Mouse (Mus musculus) forebrain, embryonic 15.5 days (tissue): Measurements from ENCODE around the gene Aebp2. TPM values are rescaled to one million over a fixed set of nuclear protein-coding genes. Genes with fewer than 3 reads are reported as not detected.
A peak's percentile ranks its signal among the peaks of the same experiment; 100 is the strongest.

Experiments used
- ATAC-seq: fragments of 200-750 bp; cut with Nextera tagmentation; replicated peaks from 2 replicates; pipeline ENCODE4 v1.8.0; 2017; ENCODE audit warnings: mild to moderate bottlenecking, moderate TSS enrichment, moderate library complexity
- H3K27ac ChIP-seq: fragments of 300-500 bp; sonication (generic); replicated peaks from 2 replicates; pipeline ENCODE4 v1.5.1; 2015; ENCODE audit warnings: mild to moderate bottlenecking, inconsistent platforms
- H3K27me3 ChIP-seq: fragments of 300-500 bp; sonication (generic); 2 replicates; pipeline ENCODE4 v1.6.1; 2015; ENCODE audit warnings: inconsistent platforms
- H3K36me3 ChIP-seq: fragments of 300-500 bp; sonication (generic); 2 replicates; pipeline ENCODE4 v1.6.1; 2015; ENCODE audit warnings: mild to moderate bottlenecking, inconsistent platforms
- H3K4me1 ChIP-seq: fragments of 300-500 bp; sonication (generic); 2 replicates; pipeline ENCODE4 v1.6.1; 2015; ENCODE audit warnings: inconsistent platforms
- H3K4me2 ChIP-seq: fragments of 300-500 bp; sonication (generic); replicated peaks from 2 replicates; pipeline ENCODE4 v1.6.1; 2015; ENCODE audit warnings: mild to moderate bottlenecking, inconsistent platforms
- H3K4me3 ChIP-seq: fragments of 300-500 bp; sonication (generic); 2 replicates; pipeline ENCODE4 v1.5.1; 2015; ENCODE audit warnings: mild to moderate bottlenecking, inconsistent platforms
- H3K9ac ChIP-seq: fragments of 300-500 bp; sonication (generic); replicated peaks from 2 replicates; pipeline ENCODE4 v1.6.1; 2015; ENCODE audit warnings: mild to moderate bottlenecking, inconsistent platforms
- H3K9me3 ChIP-seq: fragments of 300-500 bp; sonication (generic); 2 replicates; pipeline ENCODE4 v1.6.1; 2016; ENCODE audit warnings: inconsistent platforms
- WGBS: fragments of 180-500 bp; shearing (Covaris S2); methylation state at CpG from one replicate; pipeline ENCODE4 v1.1.7; 2015; ENCODE audit warnings: mixed read lengths; 5-methylcytosine and 5-hydroxymethylcytosine counted together
- polyA plus RNA-seq: library from polyadenylated mRNA; unstranded; fragments of >200 nt; fragmentation: Nextera tagmentation; extraction: Ambion mirVana; gene quantifications from 2 replicates; pipeline ENCODE4 v1.2.1, GENCODE M21; 2015

Aebp2 gene
- polyA plus RNA-seq, 1 experiment from 2014 or later = 9.0 TPM

DNA sequence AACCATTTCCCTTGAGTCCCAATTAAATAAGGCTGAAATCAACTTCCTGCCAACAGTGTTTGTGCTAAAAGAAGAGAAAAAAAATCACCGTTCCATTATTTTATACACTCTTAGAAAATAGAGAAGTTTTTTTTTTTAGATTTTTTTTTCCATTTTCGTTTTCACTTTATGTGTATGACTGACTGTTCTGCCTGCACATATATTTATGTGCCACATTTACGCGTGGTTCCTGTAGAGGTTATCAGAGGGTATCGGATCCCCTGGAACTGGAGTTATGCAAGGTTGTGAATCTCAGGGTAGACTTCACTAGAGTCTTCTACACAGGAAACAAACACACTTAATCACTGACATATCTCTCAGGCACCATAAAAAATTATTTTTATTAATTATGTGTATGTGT is 12.3 kb upstream of the Aebp2 start:
- 90% methylated on average over 5 of the region's 5 CpGs for WGBS
- Histone ChIP-seq H3K4me1 (no peaks in the 10 kb centered on the region), H3K9me3 (no peaks in the 10 kb centered on the region), H3K4me3 (no peak overlapping the region), H3K27me3 (no peaks in the 10 kb centered on the region), H3K4me2 (no peak overlapping the region), H3K9ac (no peak overlapping the region), H3K27ac (no peak overlapping the region), H3K36me3 (no peaks in the 10 kb centered on the region)
- no peak for ATAC-seq

DNA sequence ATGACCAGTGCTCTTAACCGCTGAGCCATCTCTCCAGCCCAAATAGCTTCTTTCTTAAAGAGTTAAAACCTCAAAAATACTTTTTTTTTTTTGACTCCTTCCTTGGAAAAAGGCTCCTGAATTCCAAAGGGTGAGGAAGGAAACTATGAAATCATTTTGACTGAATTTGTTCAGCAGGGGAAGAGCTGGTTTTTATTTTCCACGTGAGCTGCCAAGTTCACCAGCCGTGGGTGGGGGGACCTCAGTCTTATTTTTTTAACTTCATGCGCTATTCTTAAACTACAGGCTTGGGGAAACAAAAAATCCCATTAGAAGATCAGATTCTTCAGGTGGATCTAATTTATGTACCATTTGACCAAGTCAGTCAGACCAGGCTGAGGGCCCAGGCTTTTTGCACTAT is 11.2 kb upstream of the Aebp2 start:
- 89% methylated on average over 4 of the region's 4 CpGs for WGBS
- no peak overlapping the region for H3K4me2 ChIP-seq
- ATAC-seq = no peak

DNA sequence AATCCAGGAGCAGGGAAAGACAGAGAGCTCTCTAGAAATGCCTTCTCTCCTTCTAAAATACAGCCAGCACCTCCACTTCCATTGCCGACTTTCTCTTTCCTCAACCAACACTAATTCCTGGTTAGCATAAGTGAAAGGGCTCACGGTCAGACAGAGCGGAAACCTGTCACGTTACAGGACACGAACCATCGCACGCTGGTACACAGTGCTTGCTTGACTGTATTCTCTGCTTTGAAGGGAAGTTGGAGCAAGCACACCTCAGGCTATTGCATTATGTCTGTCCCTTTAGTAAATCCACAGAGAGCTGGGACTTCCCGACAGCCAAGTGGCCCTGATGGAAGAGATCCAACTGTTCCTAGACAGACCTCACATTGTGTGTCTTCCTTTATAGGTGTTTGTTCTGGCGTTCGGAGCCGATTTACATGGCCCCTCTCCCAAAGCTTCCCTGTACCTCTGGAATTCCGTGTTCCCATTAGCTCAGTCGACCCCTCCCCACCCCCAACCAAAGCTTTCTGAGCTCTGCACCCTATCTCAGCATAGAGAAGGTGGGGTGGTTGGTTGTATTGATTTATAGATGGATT is 10.5 kb upstream of the Aebp2 start:
- no peak for ATAC-seq
- H3K4me1 ChIP-seq = no peaks in the 10 kb centered on the region
- H3K4me3 ChIP-seq = no peak overlapping the region
- no peak overlapping the region for H3K27ac ChIP-seq
- no peak overlapping the region for H3K4me2 ChIP-seq
- no peaks in the 10 kb centered on the region for H3K36me3 ChIP-seq
- no peaks in the 10 kb centered on the region for H3K9me3 ChIP-seq
- WGBS = 50% methylated on average over 13 of the region's 13 CpGs
- no peaks in the 10 kb centered on the region for H3K27me3 ChIP-seq
- no peak overlapping the region for H3K9ac ChIP-seq

More for the DNA sequence above, 11.2 kb upstream of the Aebp2 start:
- no peak overlapping the region for H3K9ac ChIP-seq
- no peaks in the 10 kb centered on the region for H3K9me3 ChIP-seq
- no peaks in the 10 kb centered on the region for H3K27me3 ChIP-seq
- H3K36me3 ChIP-seq = no peaks in the 10 kb centered on the region
- H3K4me1 ChIP-seq = no peaks in the 10 kb centered on the region
- H3K4me3 ChIP-seq = no peak overlapping the region
- H3K27ac ChIP-seq = no peak overlapping the region

DNA sequence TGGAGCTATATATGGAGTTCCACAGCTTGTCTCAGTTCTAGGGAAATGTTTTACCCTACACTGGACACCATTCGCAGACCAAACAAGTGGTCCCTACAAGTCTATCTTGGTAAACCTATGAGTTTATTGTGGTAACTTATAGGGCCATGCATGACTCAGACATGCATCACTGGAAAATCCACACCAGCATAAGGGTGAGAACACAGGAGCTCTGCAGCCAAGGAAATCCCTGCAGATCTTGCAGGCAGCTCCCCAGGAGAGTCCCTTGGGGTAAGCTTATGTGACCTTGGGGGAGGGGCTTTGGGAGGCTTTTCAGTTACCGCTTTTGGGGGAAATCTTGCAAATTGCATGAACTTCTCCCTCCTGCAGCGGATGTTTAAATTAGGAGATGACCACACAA is 8.6 kb upstream of the Aebp2 start:
- no peaks in the 10 kb centered on the region for H3K4me1 ChIP-seq
- WGBS = 79% methylated on average over 3 of the region's 3 CpGs

DNA sequence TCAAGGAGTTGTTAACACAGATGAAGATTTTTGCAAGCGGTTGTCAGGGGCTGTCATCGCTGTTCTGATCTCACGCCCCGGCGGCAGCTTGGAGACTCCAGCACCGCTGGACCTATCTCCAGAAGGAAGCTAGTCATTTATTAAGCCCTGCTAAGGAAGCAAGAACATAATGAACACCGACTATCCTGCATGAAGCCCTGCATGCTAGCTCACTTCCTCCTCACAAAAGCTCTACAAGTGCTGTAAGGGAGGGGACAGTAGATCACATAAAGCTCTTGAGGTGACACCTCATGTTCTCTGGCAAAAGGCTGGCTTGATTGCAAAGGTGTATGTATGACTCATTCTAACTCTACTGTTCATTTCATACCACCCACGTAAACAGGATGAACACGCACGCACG is 7.8 kb upstream of the Aebp2 start:
- no peak overlapping the region for H3K9ac ChIP-seq
- H3K36me3 ChIP-seq = no peaks in the 10 kb centered on the region
- no peak overlapping the region for H3K4me3 ChIP-seq
- H3K9me3 ChIP-seq = no peaks in the 10 kb centered on the region
- no peaks in the 10 kb centered on the region for H3K4me1 ChIP-seq
- ATAC-seq = no peak
- no peak overlapping the region for H3K27ac ChIP-seq
- H3K27me3 ChIP-seq = no peaks in the 10 kb centered on the region
- WGBS = 96% methylated on average over 11 of the region's 11 CpGs
- no peak overlapping the region for H3K4me2 ChIP-seq

More for the DNA sequence above, 8.6 kb upstream of the Aebp2 start:
- Histone ChIP-seq H3K27me3 (no peaks in the 10 kb centered on the region), H3K9ac (no peak overlapping the region), H3K9me3 (no peaks in the 10 kb centered on the region), H3K27ac (no peak overlapping the region), H3K36me3 (no peaks in the 10 kb centered on the region), H3K4me3 (no peak overlapping the region), H3K4me2 (no peak overlapping the region)
- ATAC-seq = no peak

DNA sequence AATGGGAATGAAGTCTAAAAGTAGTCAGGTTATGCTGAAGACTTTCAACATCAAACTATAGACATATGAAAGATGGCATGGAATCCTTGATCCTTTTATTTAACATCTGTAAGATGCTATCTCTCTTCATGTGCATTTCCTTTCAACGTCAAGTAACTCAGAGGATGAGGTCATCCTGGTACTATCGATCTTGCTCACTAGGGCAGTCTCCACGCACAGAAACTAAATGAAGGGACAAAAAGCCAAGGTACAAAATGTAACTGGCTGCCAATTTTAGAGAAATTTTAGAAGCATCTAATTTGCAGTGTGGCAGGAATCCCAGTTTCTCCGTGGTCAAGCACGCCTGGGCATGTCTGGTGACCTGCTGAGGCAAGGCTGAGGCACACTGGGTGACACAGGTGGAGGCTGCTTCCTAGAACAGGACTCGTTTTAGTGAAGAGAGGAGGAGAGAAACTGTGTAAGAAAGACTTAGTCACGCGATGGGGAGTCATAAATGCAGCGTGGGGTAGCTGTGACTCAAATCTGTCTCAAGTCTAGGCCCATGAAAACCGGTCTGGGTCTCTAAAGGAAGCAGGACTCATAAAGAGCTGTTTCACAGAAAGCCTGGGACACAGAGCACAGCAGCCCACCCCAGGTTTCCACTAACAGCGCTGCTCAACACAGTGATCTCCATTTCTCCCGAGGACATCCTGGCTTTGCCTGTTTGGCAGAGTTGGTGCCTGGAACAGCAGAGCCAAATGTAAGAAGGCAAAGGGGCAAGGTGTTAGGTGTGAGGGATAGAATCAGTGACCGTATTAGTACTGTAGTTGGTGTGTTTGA is 1.7 kb upstream of the Aebp2 start:
- Histone ChIP-seq H3K9ac (no peak overlapping the region), H3K4me2 (no peak overlapping the region), H3K4me1 (peaks cover 15% of the 10 kb centered on the region), H3K9me3 (no peaks in the 10 kb centered on the region), H3K36me3 (no peaks in the 10 kb centered on the region), H3K27me3 (no peaks in the 10 kb centered on the region), H3K27ac (no peak overlapping the region), H3K4me3 (no peak overlapping the region)
- no peak for ATAC-seq
- 65% methylated on average over 13 of the region's 13 CpGs for WGBS

DNA sequence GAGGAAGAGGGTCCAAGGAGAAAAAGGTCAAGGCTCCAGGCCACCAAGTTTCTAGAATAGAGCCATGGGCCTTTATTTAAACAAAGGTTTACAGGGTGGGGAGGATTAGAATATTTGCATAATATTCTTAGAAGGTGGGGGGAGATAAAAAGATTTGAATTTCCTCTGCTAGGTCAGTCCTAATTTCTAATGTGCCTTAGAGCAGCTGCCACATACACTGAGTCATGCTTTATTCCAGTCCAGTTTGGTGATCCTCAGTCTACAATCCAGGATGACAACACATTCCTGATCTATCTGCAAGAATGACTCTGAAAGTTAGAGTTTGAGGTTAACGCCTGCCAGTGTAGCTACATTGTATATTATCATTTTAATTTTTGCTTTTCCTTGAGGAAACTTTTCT is 841 bp upstream of the Aebp2 start:
- H3K4me3 ChIP-seq = no peak overlapping the region
- no peaks in the 10 kb centered on the region for H3K9me3 ChIP-seq
- ATAC-seq = no peak
- H3K4me2 ChIP-seq = no peak overlapping the region
- no peak overlapping the region for H3K9ac ChIP-seq
- H3K27me3 ChIP-seq = no peaks in the 10 kb centered on the region
- H3K4me1 ChIP-seq = peaks cover 24% of the 10 kb centered on the region
- no peaks in the 10 kb centered on the region for H3K36me3 ChIP-seq
- WGBS = 92% methylated on average over 1 of the region's 1 CpGs
- H3K27ac ChIP-seq = no peak overlapping the region

DNA sequence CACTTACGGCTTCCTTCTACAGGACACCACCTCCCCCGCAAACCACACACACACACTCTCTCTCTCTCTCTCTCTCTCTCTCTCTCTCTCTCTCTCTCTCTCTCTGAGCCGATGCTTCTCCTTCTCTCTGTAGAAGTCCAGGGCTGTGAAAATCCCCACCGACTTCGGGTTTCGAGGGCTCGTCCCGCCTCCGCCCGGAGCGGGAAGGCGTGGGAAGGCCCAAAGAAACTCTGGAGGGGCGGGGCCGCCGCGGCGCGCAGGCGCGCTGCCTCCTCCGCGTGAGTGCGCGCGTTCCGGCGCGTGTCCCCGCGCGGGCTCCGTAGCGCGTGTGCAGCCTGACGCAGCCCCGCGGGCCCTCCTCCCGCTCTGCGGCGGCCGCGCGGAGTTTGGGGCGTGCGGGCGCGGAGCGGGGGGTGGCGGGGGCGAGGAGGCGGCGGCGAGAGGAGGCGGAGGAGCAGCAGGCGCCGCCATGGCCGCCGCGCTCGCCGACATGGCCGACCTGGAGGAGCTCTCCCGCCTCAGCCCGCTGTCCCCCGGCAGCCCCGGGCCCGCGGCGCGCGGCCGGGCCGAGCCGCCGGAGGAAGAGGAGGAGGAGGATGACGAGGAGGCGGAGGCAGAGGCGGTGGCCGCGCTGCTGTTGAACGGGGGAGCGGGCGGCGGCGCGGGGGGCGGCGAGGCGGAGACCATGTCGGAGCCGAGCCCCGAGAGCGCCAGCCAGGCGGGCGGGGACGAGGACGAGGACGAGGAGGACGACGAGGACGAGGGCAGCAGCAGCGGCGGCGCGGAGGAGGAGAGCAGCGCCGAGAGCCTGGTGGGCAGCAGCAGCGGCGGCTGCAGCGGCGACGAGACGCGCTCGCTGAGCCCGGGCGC is 998 bp downstream of the Aebp2 start:
- Histone ChIP-seq H3K27me3 (no peaks in the 10 kb centered on the region), H3K27ac (peak overlapping the region; percentile 95), H3K9ac (peak overlapping the region; percentile 80), H3K36me3 (no peaks in the 10 kb centered on the region), H3K4me3 (peak overlapping the region; percentile 81), H3K4me2 (peak overlapping the region; percentile 88), H3K4me1 (peaks cover 37% of the 10 kb centered on the region), H3K9me3 (no peaks in the 10 kb centered on the region)
- under 1% methylated on average over 82 of the region's 117 CpGs for WGBS
- ATAC-seq = peak; percentile 95

DNA sequence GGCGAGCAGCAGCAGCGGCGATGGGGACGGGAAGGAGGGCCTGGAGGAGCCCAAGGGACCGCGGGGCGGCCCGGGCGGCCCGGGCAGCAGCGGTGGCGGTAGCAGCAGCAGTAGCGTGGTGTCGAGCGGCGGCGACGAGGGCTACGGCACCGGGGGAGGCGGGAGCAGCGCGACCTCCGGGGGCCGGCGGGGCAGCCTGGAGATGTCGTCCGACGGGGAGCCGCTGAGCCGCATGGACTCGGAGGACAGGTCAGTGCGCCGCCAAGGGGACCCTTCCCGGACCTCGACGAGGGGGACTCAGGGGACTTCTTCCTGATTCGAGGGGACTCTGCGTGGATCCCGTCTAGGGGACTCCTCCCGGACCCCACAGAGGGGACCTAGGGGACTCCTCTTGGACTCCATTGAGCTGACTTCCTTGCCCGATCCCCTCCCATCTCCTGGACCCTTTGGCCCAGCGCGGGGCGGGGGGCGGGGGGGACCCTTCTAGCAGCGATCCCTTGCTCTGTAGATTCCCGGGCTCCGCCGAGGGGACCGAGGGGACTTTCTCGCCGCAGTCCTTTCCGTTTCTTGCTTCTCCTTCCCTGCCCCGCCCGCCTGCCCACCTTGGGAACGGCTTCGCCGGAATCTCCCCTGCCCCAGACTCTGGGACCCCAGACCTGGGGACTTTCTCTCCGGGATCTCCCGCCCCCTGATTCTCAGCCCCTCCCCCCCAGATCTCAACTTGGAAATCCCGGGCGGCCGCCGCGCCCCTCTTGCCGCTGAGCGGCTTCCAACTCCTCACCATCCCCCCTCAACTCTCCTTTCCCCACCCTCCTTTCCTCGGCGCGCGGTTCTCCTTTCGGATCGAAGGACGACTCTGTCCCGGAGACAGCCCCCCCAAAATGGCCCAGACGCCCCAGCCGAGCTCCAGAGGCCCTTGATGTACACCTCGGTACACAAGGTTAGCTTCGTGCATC is 1.9 kb downstream of the Aebp2 start:
- peak; percentile 2 for ATAC-seq
- WGBS = under 1% methylated on average over 77 of the region's 80 CpGs

DNA sequence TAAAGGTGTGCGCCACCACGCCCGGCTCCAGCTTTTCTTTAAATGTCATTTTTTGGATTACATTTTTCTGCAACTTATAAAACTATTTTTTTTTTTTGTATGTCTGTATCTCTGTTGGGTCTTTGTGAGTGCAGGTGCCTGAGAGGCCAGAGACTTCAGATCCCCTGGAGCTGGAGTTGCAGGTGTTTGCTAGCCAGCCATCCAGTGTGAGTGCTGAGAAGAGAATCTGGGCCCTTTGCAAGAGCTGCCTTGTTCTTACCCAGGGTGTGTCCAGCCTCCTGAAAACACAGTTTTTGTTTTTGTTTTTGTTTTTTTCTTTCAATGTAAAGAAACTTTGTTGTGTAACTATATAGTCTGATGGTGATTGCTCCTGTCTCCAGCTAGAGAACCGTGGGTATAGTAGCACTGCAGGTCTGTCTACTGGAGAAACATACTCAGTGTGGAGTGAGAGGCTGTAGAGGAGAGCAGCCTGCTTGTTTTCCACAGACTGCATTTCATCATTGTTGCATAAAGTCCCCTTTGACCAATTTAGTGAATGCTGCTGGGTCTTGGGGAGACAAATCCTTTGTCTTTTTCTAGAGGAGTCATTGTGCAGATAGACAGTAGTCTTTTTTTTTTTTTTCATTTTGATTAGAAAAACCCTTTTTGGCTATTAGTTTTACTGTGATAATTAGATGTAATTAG is 6.9 kb downstream of the Aebp2 start:
- Histone ChIP-seq H3K9me3 (no peaks in the 10 kb centered on the region), H3K9ac (no peak overlapping the region), H3K4me2 (no peak overlapping the region), H3K36me3 (peaks cover 4% of the 10 kb centered on the region; the same call in 1 of the 2 replicates), H3K27me3 (no peaks in the 10 kb centered on the region), H3K4me3 (no peak overlapping the region), H3K27ac (no peak overlapping the region), H3K4me1 (peaks cover 45% of the 10 kb centered on the region)
- 73% methylated on average over 4 of the region's 4 CpGs for WGBS
- no peak for ATAC-seq

More for the DNA sequence above, 1.9 kb downstream of the Aebp2 start:
- H3K36me3 ChIP-seq = no peaks in the 10 kb centered on the region
- H3K27ac ChIP-seq = peak overlapping the region; percentile 95
- peak overlapping the region; percentile 80 for H3K9ac ChIP-seq
- H3K27me3 ChIP-seq = no peaks in the 10 kb centered on the region
- peak overlapping the region; percentile 81 for H3K4me3 ChIP-seq
- peaks cover 41% of the 10 kb centered on the region for H3K4me1 ChIP-seq
- H3K4me2 ChIP-seq = peak overlapping the region; percentile 88
- H3K9me3 ChIP-seq = no peaks in the 10 kb centered on the region

DNA sequence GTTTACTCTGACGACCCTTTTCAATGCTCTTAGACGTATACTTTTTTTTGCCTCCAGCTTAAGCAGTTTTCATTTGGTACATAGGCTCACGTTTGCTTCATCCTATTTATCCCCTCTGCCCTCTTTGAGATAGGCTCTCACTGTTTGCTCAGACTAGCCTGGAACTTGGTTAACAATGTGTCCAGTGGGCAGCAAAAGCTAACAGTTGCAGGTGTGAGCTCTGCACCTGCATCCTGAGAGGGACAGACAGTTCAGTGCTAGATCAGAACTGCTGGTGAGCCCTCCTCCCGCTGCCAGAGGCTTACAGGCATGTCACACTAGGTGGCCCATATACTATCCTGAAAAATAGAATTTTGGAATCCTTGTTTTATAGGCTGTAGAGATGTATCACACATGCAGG is 7.8 kb downstream of the Aebp2 start:
- H3K36me3 ChIP-seq = peaks cover 8% of the 10 kb centered on the region; the same call in 1 of the 2 replicates
- H3K27me3 ChIP-seq = no peaks in the 10 kb centered on the region
- no peak for ATAC-seq
- no peak overlapping the region for H3K9ac ChIP-seq
- H3K27ac ChIP-seq = no peak overlapping the region
- peaks cover 39% of the 10 kb centered on the region for H3K4me1 ChIP-seq
- no peaks in the 10 kb centered on the region for H3K9me3 ChIP-seq
- H3K4me3 ChIP-seq = no peak overlapping the region
- H3K4me2 ChIP-seq = no peak overlapping the region
- 26% methylated on average over 4 of the region's 4 CpGs for WGBS
